8 mouse cellular contexts compared by ENCODE assay signal in genomic region chr5:17419215-17419820, GRCm38 (mm10). TPM values are rescaled to one million over a fixed set of nuclear protein-coding genes. Genes with fewer than 3 reads are reported as not detected.
DNase-seq lines count a peak whose midpoint lies in the region; ATAC-seq and TF ChIP-seq lines count a peak whose summit lies in the region.
"Had no signal": no experiment of that assay in that cellular context is flagged by ENCODE, and none has a peak within 500 bp of the region (broad histone marks: within the 10 kb centered on the region; RNA-seq: fewer than 3 reads in every experiment).

No protein-coding gene starts in this region.

- peak; percentile 42; the same call in 1 of the 2 replicates for ATAC-seq in stomach, embryonic 14.5 days (ENCODE audit: insufficient number of reproducible peaks, insufficient read depth, low FRiP score, low read depth)
- ATAC-seq in stomach, postnatal 0 days (ENCODE audit: low FRiP score, low TSS enrichment), result no peak
- peak; percentile 52; the same call in 1 of the 2 replicates for ATAC-seq in forebrain, embryonic 14.5 days
- peak; percentile 40; the same call in 1 of the 2 replicates for ATAC-seq in stomach, embryonic 16.5 days (ENCODE audit: insufficient read depth, low FRiP score)

- no peak for TF ChIP-seq EP300 in stomach, postnatal 0 days (optimal IDR thresholded peaks at IDR 0.05)

- TF ChIP-seq CTCF in stomach, postnatal 0 days (IDR thresholded peaks at IDR 0.05; ENCODE audit: low read depth), result no peak

- no peaks in the 10 kb centered on the region for H3K27me3 ChIP-seq in stomach, embryonic 14.5 days (ENCODE audit: control insufficient read depth, insufficient read depth, low read length)
- H3K27me3 ChIP-seq in stomach, postnatal 0 days (ENCODE audit: control insufficient read depth, insufficient read depth, low read length), result no peaks in the 10 kb centered on the region
- H3K27me3 ChIP-seq in forebrain, embryonic 14.5 days (replicated peaks; ENCODE audit: control insufficient read depth, insufficient read depth, low read length), result no peaks in the 10 kb centered on the region
- no peaks in the 10 kb centered on the region for H3K27me3 ChIP-seq in stomach, embryonic 16.5 days (ENCODE audit: control insufficient read depth, insufficient read depth, low read length)

- no peaks in the 10 kb centered on the region for H3K36me3 ChIP-seq in stomach, embryonic 14.5 days (ENCODE audit: control insufficient read depth, insufficient read depth, low read length)
- H3K36me3 ChIP-seq in stomach, postnatal 0 days (ENCODE audit: control insufficient read depth, insufficient read depth, low read length), result no peaks in the 10 kb centered on the region
- no peaks in the 10 kb centered on the region for H3K36me3 ChIP-seq in forebrain, embryonic 14.5 days (ENCODE audit: control insufficient read depth, insufficient read depth, low read length)
- no peaks in the 10 kb centered on the region for H3K36me3 ChIP-seq in stomach, embryonic 16.5 days (ENCODE audit: control insufficient read depth, insufficient read depth, low read length)

- H3K9ac ChIP-seq in stomach, embryonic 14.5 days (replicated peaks; ENCODE audit: low read depth, low read length), result no peak overlapping the region
- H3K9ac ChIP-seq in stomach, postnatal 0 days (ENCODE audit: low read length), result no peak overlapping the region
- no peak overlapping the region for H3K9ac ChIP-seq in forebrain, embryonic 14.5 days (ENCODE audit: low read length)
- H3K9ac ChIP-seq in stomach, embryonic 16.5 days (ENCODE audit: low read length), result no peak overlapping the region

- DNase-seq in stomach, postnatal 0 days (ENCODE audit: low spot score), result no peak
- DNase-seq in forebrain, embryonic 14.5 days (ENCODE audit: low spot score), result peak; percentile 32
- DNase-seq in kidney, postnatal 25 days, result peak; percentile 57 to 80
- no peak for DNase-seq in Muller cell, postnatal 12 days (ENCODE audit: inconsistent ontology term)
- DNase-seq in ovary, postnatal 36 days (ENCODE audit: low spot score), result no peak

- WGBS in stomach, embryonic 14.5 days, result 81% methylated on average over 1 of the region's 1 CpGs
- 88% methylated on average over 1 of the region's 1 CpGs for WGBS in stomach, postnatal 0 days
- 71% methylated on average over 1 of the region's 1 CpGs for WGBS in forebrain, embryonic 14.5 days
- 82% methylated on average over 1 of the region's 1 CpGs for WGBS in stomach, embryonic 16.5 days

- H3K4me3 ChIP-seq in stomach, embryonic 14.5 days (ENCODE audit: low read depth, low read length), result no peak overlapping the region
- H3K4me3 ChIP-seq in stomach, postnatal 0 days (ENCODE audit: low read depth, low read length), result no peak overlapping the region
- H3K4me3 ChIP-seq in forebrain, embryonic 14.5 days (ENCODE audit: low read depth, low read length), result no peak overlapping the region
- no peak overlapping the region for H3K4me3 ChIP-seq in stomach, embryonic 16.5 days (replicated peaks; ENCODE audit: low read length)
- H3K4me3 ChIP-seq: erythroblast, embryonic 14.5 days had no signal

- peaks cover 7% of the 10 kb centered on the region; the same call in 1 of the 2 replicates for H3K4me1 ChIP-seq in stomach, embryonic 14.5 days (ENCODE audit: control insufficient read depth, insufficient read depth, low read length)
- no peaks in the 10 kb centered on the region for H3K4me1 ChIP-seq in stomach, postnatal 0 days (replicated peaks; ENCODE audit: control insufficient read depth, insufficient read depth)
- no peaks in the 10 kb centered on the region for H3K4me1 ChIP-seq in forebrain, embryonic 14.5 days (ENCODE audit: control insufficient read depth, insufficient read depth, low read length)
- H3K4me1 ChIP-seq in stomach, embryonic 16.5 days (ENCODE audit: control insufficient read depth, insufficient read depth, low read length), result peaks cover 9% of the 10 kb centered on the region; the same call in 1 of the 2 replicates

- no peaks in the 10 kb centered on the region for H3K9me3 ChIP-seq in stomach, embryonic 14.5 days (ENCODE audit: control insufficient read depth, low read depth, low read length)
- 0 out of 2 replicates have a peak, but pooled peaks cover 2% of the 10 kb centered on the region for H3K9me3 ChIP-seq in stomach, postnatal 0 days (ENCODE audit: control insufficient read depth, low read length)
- no peaks in the 10 kb centered on the region for H3K9me3 ChIP-seq in forebrain, embryonic 14.5 days (replicated peaks; ENCODE audit: control insufficient read depth, low read length)
- no peaks in the 10 kb centered on the region for H3K9me3 ChIP-seq in stomach, embryonic 16.5 days (replicated peaks; ENCODE audit: control insufficient read depth, low read length)

- no peak overlapping the region for H3K4me2 ChIP-seq in stomach, embryonic 14.5 days (replicated peaks; ENCODE audit: low read depth, low read length)
- no peak overlapping the region for H3K4me2 ChIP-seq in stomach, postnatal 0 days (replicated peaks; ENCODE audit: low read depth)
- no peak overlapping the region for H3K4me2 ChIP-seq in forebrain, embryonic 14.5 days (ENCODE audit: low read length)
- no peak overlapping the region for H3K4me2 ChIP-seq in stomach, embryonic 16.5 days (ENCODE audit: low read depth, low read length)

- no peak overlapping the region for H3K27ac ChIP-seq in stomach, embryonic 14.5 days (ENCODE audit: low read length)
- H3K27ac ChIP-seq in stomach, postnatal 0 days (replicated peaks), result no peak overlapping the region
- H3K27ac ChIP-seq in forebrain, embryonic 14.5 days (ENCODE audit: low read depth, low read length), result no peak overlapping the region
- no peak overlapping the region for H3K27ac ChIP-seq in stomach, embryonic 16.5 days (ENCODE audit: low read length)

RNA-seq across cellular contexts. Expression of gene Speer4f2, which starts 46.3 kb away (rescaled TPM):
- polyA plus RNA-seq in stomach, embryonic 14.5 days (2014; fragmentation: Nextera tagmentation; extraction: Ambion mirVana), result not detected in 2 replicates
- not detected in 2 replicates for polyA plus RNA-seq in stomach, postnatal 0 days (2015; fragmentation: Nextera tagmentation; extraction: Ambion mirVana)
- not detected in 2 replicates for polyA plus RNA-seq in forebrain, embryonic 14.5 days (2014; fragmentation: Nextera tagmentation; extraction: Ambion mirVana)
- not detected in 2 replicates for polyA plus RNA-seq in stomach, embryonic 16.5 days (2015; fragmentation: Nextera tagmentation; extraction: Ambion mirVana)
- polyA plus RNA-seq: erythroblast, embryonic 14.5 days had no signal

RNA-seq across cellular contexts. Expression of gene Speer4f1, which starts 56.6 kb away (rescaled TPM):
- polyA plus RNA-seq in stomach, embryonic 14.5 days (2014; fragmentation: Nextera tagmentation; extraction: Ambion mirVana), result not detected in 2 replicates
- not detected in 2 replicates for polyA plus RNA-seq in stomach, postnatal 0 days (2015; fragmentation: Nextera tagmentation; extraction: Ambion mirVana)
- not detected in 2 replicates for polyA plus RNA-seq in forebrain, embryonic 14.5 days (2014; fragmentation: Nextera tagmentation; extraction: Ambion mirVana)
- not detected in 2 replicates for polyA plus RNA-seq in stomach, embryonic 16.5 days (2015; fragmentation: Nextera tagmentation; extraction: Ambion mirVana)
- polyA plus RNA-seq: erythroblast, embryonic 14.5 days had no signal

Comparison
In these comparisons a context has a peak if more than half of its experiments do, and no peak if none do; other contexts are left out.
1. DNase-seq: peak in forebrain, embryonic 14.5 days (single experiment) and kidney, postnatal 25 days (2 of 2); none in stomach, postnatal 0 days (single experiment), Muller cell, postnatal 12 days (single experiment) and ovary, postnatal 36 days (single experiment).